28 mouse cellular contexts compared by ENCODE assay signal in the genomic region with DNA sequence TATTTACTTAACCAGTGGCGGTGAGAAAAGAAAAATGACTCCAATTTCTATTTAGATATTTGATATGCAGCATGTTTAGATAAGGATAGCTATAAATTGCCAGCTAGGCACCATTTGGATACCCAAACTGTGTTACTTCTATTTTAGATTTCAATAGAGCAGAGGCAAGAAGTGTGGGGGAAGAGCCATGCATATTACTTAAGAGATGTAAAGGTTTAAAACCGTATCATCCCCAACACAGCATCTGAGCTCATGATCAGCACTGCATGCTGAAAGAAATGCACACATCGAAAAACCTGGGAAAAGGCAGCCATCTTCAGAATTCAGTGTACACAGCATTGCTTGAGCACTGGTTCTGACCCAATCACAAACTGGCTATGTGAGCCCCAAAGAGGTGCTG. TPM values are rescaled to one million over a fixed set of nuclear protein-coding genes. Genes with fewer than 3 reads are reported as not detected.
A peak's percentile ranks its signal among the peaks of the same experiment; 100 is the strongest.
DNase-seq lines count a peak whose midpoint lies in the region; TF ChIP-seq lines count a peak whose summit lies in the region.
"Had no signal": no experiment of that assay in that cellular context is flagged by ENCODE, and none has a peak within 500 bp of the region (broad histone marks: within the 10 kb centered on the region; RNA-seq: fewer than 3 reads in every experiment).

No protein-coding gene starts in this region.

- no peak overlapping the region for H3K4me3 ChIP-seq in left cerebral cortex, adult 2 months
- H3K4me3 ChIP-seq in gastrocnemius, adult 2 months = no peak overlapping the region
- H3K4me3 ChIP-seq: forebrain, embryonic 13.5 days; heart, embryonic 13.5 days; liver, embryonic 13.5 days; midbrain, embryonic 12.5 days had no signal

- DNase-seq in layer of hippocampus, adult 11-12 months (ENCODE audit: low spot score) = peak; percentile 13
- no peak for DNase-seq in layer of hippocampus, adult 18-20 months (ENCODE audit: low spot score in 2 of 2)
- DNase-seq in brain, adult 2 months (ENCODE audit: low read depth, low spot score) = peak; percentile 76
- no peak for DNase-seq in left cerebral cortex, adult 2 months (ENCODE audit: extremely low spot score in 1 of 2, low spot score in 2 of 2)
- peak; percentile 29 for DNase-seq in right cerebral cortex, postnatal 25 days
- no peak for DNase-seq in lung, postnatal 25 days (ENCODE audit: low spot score)
- no peak for DNase-seq in gastrocnemius, adult 2 months
- DNase-seq: adrenal gland, adult 8-10 months; B cell, adult 2 months; cerebellum, adult 2 months; cerebellum, postnatal 25 days; gastrocnemius, postnatal 14 days; heart, adult 11 months; heart, postnatal 14 days; kidney, adult 9 months; kidney, postnatal 14 days; liver, embryonic 13.5 days; lung, adult 2 months; lung, postnatal 14 days; thymus, postnatal 14 days had no signal

- peak overlapping the region; percentile 92 for H3K27ac ChIP-seq in left cerebral cortex, adult 2 months
- no peak overlapping the region for H3K27ac ChIP-seq in gastrocnemius, adult 2 months
- H3K27ac ChIP-seq: forebrain, embryonic 13.5 days; heart, embryonic 13.5 days; hindbrain, postnatal 0 days; liver, embryonic 13.5 days; midbrain, embryonic 12.5 days had no signal

- TF ChIP-seq CTCF in left cerebral cortex, adult 2 months (IDR thresholded peaks at IDR 0.05) = no peak
- no peak for TF ChIP-seq CTCF in gastrocnemius, adult 2 months (IDR thresholded peaks at IDR 0.05)

- intact Hi-C loops in left cerebral cortex, adult 2 months (cut with DNase I) = loop anchor here (5.0 kb wide), 1 partner anchor 46 kb away; no protein-coding TSS in a partner anchor
- intact Hi-C loops in gastrocnemius, adult 2 months (cut with DNase I) = no loop called here

RNA-seq across cellular contexts. Expression of a gene that starts 59.8 kb away (rescaled TPM):
- 10 to 100 TPM; 23.4 to 29.0 TPM for total RNA-seq in layer of hippocampus, adult 18-20 months (2021)
- total RNA-seq in left cerebral cortex, adult 2 months (2021) = 10 to 100 TPM; 15.3 to 21.5 TPM
- not detected for total RNA-seq in gastrocnemius, adult 2 months (2021)
- total RNA-seq: CH12.LX; G1E; gastrocnemius, postnatal 14 days; megakaryocyte, adult 5-6 weeks; neutrophil, adult 5-6 weeks had no signal

Comparison
In these comparisons a context has a peak if more than half of its experiments do, and no peak if none do; other contexts are left out.
1. DNase-seq: peak in layer of hippocampus, adult 11-12 months (single experiment), brain, adult 2 months (single experiment) and right cerebral cortex, postnatal 25 days (single experiment); none in layer of hippocampus, adult 18-20 months (0 of 2), left cerebral cortex, adult 2 months (0 of 2), lung, postnatal 25 days (single experiment) and gastrocnemius, adult 2 months (single experiment).
2. RNA of a gene that starts 59.8 kb away (total RNA-seq): 23.4 to 29.0 TPM in layer of hippocampus, adult 18-20 months and 15.3 to 21.5 TPM in left cerebral cortex, adult 2 months; not detected in gastrocnemius, adult 2 months; every median in the first group is over 10 times any median in the second.